In genomic region chr2:44916286-44916685, GRCm38 (mm10) we compare ENCODE assay signal across 27 mouse cellular contexts.
"Had no signal": no experiment of that assay in that cellular context is flagged by ENCODE, and none has a peak within 500 bp of the region (broad histone marks: within the 10 kb centered on the region; RNA-seq: fewer than 3 reads in every experiment).

No protein-coding gene starts in this region.

- H3K36me3 ChIP-seq: embryonic facial prominence, embryonic 10.5 days; embryonic facial prominence, embryonic 12.5 days; embryonic facial prominence, embryonic 13.5 days; embryonic facial prominence, embryonic 15.5 days; forebrain, embryonic 10.5 days; forebrain, embryonic 12.5 days; forebrain, embryonic 15.5 days had no signal

- DNase-seq: cerebellum, adult 9-10 months; cerebellum, adult 9-11 months; cerebellum, postnatal 10 days; cerebellum, postnatal 14 days; cerebellum, postnatal 25 days; cerebellum, postnatal 36 days; embryo, embryonic 11 days; forebrain, postnatal 0 days; gastrocnemius, adult 2 months; gastrocnemius, postnatal 10 days; gastrocnemius, postnatal 14 days; gastrocnemius, postnatal 25 days; gastrocnemius, postnatal 36 days; heart, adult 11 months; heart, adult 18-20 months; heart, adult 2 months had no signal

- H3K4me3 ChIP-seq: embryonic facial prominence, embryonic 10.5 days; embryonic facial prominence, embryonic 12.5 days; embryonic facial prominence, embryonic 13.5 days; embryonic facial prominence, embryonic 15.5 days; erythroblast, embryonic 14.5 days; forebrain, embryonic 10.5 days; forebrain, embryonic 12.5 days; forebrain, embryonic 13.5 days; forebrain, embryonic 15.5 days; gastrocnemius, adult 2 months; heart, adult 2 months had no signal

- ATAC-seq: forebrain, embryonic 13.5 days; forebrain, embryonic 14.5 days; forebrain, embryonic 15.5 days; forebrain, embryonic 16.5 days; forebrain, postnatal 0 days had no signal

- H3K4me1 ChIP-seq: embryonic facial prominence, embryonic 10.5 days; embryonic facial prominence, embryonic 12.5 days; embryonic facial prominence, embryonic 13.5 days; embryonic facial prominence, embryonic 15.5 days; forebrain, embryonic 10.5 days; forebrain, embryonic 12.5 days; forebrain, embryonic 13.5 days; forebrain, embryonic 15.5 days had no signal

- H3K9me3 ChIP-seq: embryonic facial prominence, embryonic 10.5 days; embryonic facial prominence, embryonic 12.5 days; embryonic facial prominence, embryonic 13.5 days; embryonic facial prominence, embryonic 15.5 days; forebrain, embryonic 10.5 days; forebrain, embryonic 12.5 days; forebrain, embryonic 13.5 days; forebrain, embryonic 15.5 days had no signal

- H3K9ac ChIP-seq: embryonic facial prominence, embryonic 12.5 days; embryonic facial prominence, embryonic 13.5 days; embryonic facial prominence, embryonic 15.5 days; forebrain, embryonic 12.5 days; forebrain, embryonic 13.5 days; forebrain, embryonic 15.5 days; forebrain, postnatal 0 days had no signal

- H3K27ac ChIP-seq: embryonic facial prominence, embryonic 10.5 days; embryonic facial prominence, embryonic 12.5 days; embryonic facial prominence, embryonic 13.5 days; embryonic facial prominence, embryonic 15.5 days; forebrain, embryonic 10.5 days; forebrain, embryonic 12.5 days; forebrain, embryonic 13.5 days; forebrain, embryonic 15.5 days; gastrocnemius, adult 2 months; heart, adult 2 months had no signal

- H3K27me3 ChIP-seq: embryonic facial prominence, embryonic 12.5 days; embryonic facial prominence, embryonic 13.5 days; embryonic facial prominence, embryonic 15.5 days; forebrain, embryonic 12.5 days; forebrain, embryonic 13.5 days; forebrain, embryonic 15.5 days had no signal

- H3K4me2 ChIP-seq: embryonic facial prominence, embryonic 12.5 days; embryonic facial prominence, embryonic 13.5 days; embryonic facial prominence, embryonic 15.5 days; forebrain, embryonic 12.5 days; forebrain, embryonic 13.5 days; forebrain, embryonic 15.5 days had no signal
